Mouse (Mus musculus) layer of hippocampus, adult 18-20 months (tissue): ENCODE measurements at regions not wholly inside any gene's neighbourhood (a gene's known extent, or its start where the extent isn't known, plus 50 kb on each side); places are given as distances from the start of the nearest gene placed in this dataset.

Experiments
- DNase-seq, 2 experiments: peaks; one replicate each; pipeline ENCODE4 v3.0.0; 2022; ENCODE audit warnings: low spot score in 2 of 2

- no peak for DNase-seq
Observed at GRCm38 (mm10) chr3:39234921-39235320, 348.2 kb downstream of the Fat4 start.

GRCm38 (mm10) chr3:39248712-39249111, 362.0 kb downstream of the Fat4 start:
- DNase-seq: no peak

- no peak for DNase-seq
Observed at GRCm38 (mm10) chr3:39249224-39249892, 362.6 kb downstream of the Fat4 start.

GRCm38 (mm10) chr3:39253076-39253475, 366.3 kb downstream of the Fat4 start:
- no peak for DNase-seq

GRCm38 (mm10) chr3:39264671-39265430, 378.1 kb downstream of the Fat4 start:
- peak in 1 of 2 experiments; percentile 4 for DNase-seq

- DNase-seq: no peak
Observed at GRCm38 (mm10) chr3:39265606-39266005, 378.9 kb downstream of the Fat4 start.

GRCm38 (mm10) chr3:39269388-39269787, 382.6 kb downstream of the Fat4 start:
- no peak for DNase-seq

- DNase-seq: no peak
Observed at GRCm38 (mm10) chr3:39272616-39273015, 385.9 kb downstream of the Fat4 start.

- no peak for DNase-seq
Observed at GRCm38 (mm10) chr3:39276897-39277296, 390.2 kb downstream of the Fat4 start.

GRCm38 (mm10) chr3:39277310-39277709, 390.6 kb downstream of the Fat4 start:
- no peak for DNase-seq

GRCm38 (mm10) chr3:39295255-39295654, 408.5 kb downstream of the Fat4 start:
- no peak for DNase-seq

GRCm38 (mm10) chr3:39296257-39296656, 409.5 kb downstream of the Fat4 start:
- no peak for DNase-seq

GRCm38 (mm10) chr3:39309487-39309886, 422.7 kb downstream of the Fat4 start:
- DNase-seq: no peak

- DNase-seq: no peak
Observed at GRCm38 (mm10) chr3:39313563-39313962, 426.8 kb downstream of the Fat4 start.

- no peak for DNase-seq
Observed at GRCm38 (mm10) chr3:39320851-39321250, 434.1 kb downstream of the Fat4 start.

GRCm38 (mm10) chr3:39322225-39322624, 435.5 kb downstream of the Fat4 start:
- DNase-seq: no peak

GRCm38 (mm10) chr3:39335612-39336230, 449.0 kb downstream of the Fat4 start:
- DNase-seq: no peak

- no peak for DNase-seq
Observed at GRCm38 (mm10) chr3:39341161-39341687, 454.5 kb downstream of the Fat4 start.

GRCm38 (mm10) chr3:39344078-39344477, 457.3 kb downstream of the Fat4 start:
- DNase-seq: no peak

GRCm38 (mm10) chr3:39347578-39347977, 460.8 kb downstream of the Fat4 start:
- no peak for DNase-seq

GRCm38 (mm10) chr3:39357012-39357411, 470.3 kb downstream of the Fat4 start:
- DNase-seq: no peak

- DNase-seq: peak; percentile 12 to 52
Observed at GRCm38 (mm10) chr3:39360278-39360677, 473.5 kb downstream of the Fat4 start.
